Mouse (Mus musculus): ENCODE measurements at regions not wholly inside any gene's neighbourhood (a gene's known extent, or its start where the extent isn't known, plus 50 kb on each side); places are given as distances from the start of the nearest gene placed in this dataset.

DNA sequence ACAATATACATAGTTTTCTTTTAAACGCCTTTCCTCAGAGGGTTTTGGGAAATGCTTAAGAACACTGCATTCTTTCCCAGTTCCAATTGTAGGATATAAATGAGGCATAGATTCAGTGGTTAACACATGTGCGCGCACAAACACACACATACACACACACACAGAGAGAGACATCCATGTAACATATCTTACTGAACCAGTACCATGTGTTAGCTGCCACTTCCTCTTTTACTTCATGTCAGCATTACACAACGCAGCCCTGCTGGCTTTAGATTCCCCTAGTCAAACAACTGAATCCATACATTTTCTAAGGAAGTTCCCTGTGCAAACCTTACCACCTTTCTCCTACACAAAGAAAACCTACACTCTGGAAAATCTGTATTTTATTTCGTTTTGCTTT lies 189.1 kb upstream of the Atp2b1 start:
- no peak for DNase-seq

DNA sequence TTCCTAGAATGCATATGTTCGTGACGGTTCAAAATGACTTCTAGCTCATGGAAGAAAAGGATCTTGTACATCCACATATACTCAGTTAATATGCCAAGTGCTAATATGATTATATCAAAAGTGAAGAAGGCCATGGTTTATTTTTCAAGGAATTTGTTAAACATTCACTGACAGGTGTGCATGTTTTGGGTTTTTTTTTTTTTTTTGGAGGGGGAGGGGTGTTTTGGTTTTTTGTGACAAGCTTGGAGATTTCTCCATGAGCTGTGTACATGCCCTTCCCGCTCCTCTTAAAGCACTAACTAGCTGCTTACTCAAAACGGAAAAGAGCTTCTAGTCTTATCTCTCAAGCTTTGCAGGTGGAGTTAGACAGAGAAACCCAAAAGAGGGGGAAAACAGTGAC lies 187.1 kb upstream of the Atp2b1 start:
- no peak for DNase-seq

GRCm38 (mm10) chr10:98728396-98729030 lies 185.7 kb upstream of the Atp2b1 start:
- no peak for DNase-seq

DNA sequence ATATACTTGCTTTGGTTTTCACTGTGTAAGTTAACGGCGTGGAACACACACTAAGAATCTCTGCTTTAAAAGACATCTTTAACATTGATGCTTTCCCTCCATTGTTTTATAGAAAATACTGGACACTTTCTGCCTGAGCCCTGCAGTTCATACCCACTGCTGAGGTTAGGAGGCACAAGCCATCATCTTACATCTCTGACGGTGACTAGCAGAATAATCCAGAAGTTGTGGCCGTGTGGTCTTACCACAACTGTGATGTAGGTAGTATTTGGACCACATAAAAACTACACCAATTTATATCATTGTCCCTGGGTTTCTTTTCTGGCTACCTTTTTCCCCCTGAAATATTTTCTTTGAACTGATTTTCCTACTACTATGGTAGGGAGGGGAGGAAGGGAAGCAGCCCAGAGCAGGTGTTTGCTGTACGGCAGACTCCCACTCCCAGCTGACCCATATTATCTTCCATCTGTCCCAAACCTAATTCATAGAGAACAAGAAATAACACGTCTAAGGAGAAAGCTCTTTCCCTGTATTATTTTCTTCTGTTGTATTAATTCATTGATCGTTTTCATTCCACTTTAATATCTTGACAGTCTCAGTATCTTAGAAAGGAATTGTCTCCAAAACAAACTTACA lies 180.1 kb upstream of the Atp2b1 start:
- DNase-seq: no peak

DNA sequence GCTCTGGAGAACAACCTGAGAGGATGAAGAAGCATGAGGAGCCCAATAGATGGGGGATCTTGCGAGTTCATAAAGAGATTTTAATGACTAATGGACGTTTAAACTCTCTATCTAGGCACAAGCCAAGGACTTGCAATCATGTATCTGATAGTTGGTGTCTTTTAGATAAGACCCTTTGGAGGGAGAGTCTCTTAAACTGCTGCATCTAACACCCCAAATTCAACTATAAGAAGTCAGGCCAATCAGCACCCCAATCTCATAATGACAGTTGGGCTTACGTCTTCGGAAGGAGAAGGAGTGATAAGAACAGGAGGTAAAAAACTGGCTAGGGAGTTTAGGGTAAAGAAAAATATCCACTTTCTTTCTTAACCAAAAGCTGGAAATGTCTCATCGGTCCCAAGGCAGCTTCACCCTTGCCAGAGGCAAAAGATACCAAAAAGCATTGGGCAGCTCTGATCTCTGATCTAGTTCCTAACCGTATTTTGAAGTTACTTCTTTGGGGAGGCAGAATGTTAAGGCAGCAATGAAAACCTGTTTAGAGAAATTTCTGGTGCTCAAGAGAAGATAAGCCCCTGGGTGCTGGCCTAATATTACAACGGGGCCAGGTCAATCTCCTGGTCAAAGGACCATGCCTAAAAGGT lies 173.6 kb upstream of the Atp2b1 start:
- no peak for DNase-seq

GRCm38 (mm10) chr10:98741398-98741797 lies 172.8 kb upstream of the Atp2b1 start:
- DNase-seq: peak in 1 of 2 experiments; percentile 9

DNA sequence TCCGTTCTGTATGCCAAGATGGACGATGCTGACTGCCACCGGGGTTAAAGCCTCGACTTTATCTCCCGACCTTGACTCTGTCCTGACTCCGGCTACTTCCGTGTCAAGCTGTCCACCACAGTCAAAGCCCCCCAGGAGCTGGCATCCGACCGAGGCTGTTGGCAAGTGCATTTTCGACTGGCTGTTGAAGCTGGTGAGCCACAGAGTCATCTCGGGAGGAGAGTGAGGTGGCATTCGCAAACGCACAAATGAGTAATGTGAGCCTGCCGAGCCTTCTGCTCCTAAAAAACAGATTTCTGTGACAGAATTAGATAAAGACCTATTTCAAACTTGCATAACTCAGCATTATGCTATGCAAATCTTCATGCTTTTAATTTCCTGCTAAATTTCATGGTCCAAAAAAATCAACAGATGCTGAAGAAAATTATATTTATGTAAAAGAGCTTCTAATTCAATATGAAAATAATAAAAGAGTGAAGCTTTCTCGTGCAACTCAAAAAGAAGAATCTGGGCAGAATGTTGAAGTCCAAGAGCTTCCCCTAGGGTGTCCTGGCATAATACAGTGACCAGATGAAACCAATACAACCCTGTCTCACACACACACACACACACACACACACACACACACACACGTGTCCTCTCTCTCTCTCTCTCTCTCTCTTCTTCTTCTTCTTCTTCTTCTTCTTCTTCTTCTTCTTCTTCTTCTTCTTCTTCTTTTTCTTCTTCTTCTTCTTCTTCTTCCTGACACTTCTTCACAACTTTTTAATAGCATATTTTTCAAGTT lies 171.2 kb upstream of the Atp2b1 start:
- DNase-seq: peak; percentile 2 to 26

DNA sequence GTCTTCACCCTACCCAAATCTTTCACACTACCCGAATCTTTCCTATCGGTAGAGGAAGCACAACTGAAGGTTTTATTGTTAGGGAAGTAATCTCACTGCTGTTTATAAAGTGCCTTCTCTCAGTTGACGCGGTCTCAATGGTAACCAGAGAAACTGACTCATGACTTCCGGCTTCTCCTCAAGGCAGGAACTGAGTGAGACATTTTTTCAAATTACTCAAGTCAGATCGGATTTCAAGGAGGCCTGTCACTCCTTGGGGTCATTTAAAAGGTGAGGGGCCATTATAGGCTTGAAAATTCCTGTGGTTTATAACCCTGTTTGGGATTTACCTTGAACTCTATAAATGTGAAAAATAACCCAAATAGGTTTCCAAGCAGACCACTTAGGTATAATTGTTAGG lies 170.0 kb upstream of the Atp2b1 start:
- DNase-seq: no peak

DNA sequence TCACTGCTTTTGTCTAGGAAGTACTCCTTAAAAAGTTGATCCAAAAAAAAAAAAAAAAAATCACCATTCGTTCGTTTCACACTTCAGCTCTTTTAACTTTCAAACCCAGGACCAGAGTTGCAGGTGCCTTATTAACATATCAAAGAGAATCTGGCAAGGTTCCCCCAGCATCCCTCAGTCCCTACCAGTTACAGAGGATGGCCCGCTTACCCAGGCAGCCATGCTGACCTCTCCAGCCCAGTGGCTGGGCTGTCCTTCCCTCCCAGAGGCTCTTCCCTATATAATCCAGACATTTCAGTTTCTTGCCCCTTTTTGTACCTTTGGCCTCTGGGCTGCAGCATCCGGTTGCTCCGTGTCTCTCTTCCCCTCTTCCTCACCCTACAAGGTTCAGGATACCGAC lies 169.5 kb upstream of the Atp2b1 start:
- no peak for DNase-seq

DNA sequence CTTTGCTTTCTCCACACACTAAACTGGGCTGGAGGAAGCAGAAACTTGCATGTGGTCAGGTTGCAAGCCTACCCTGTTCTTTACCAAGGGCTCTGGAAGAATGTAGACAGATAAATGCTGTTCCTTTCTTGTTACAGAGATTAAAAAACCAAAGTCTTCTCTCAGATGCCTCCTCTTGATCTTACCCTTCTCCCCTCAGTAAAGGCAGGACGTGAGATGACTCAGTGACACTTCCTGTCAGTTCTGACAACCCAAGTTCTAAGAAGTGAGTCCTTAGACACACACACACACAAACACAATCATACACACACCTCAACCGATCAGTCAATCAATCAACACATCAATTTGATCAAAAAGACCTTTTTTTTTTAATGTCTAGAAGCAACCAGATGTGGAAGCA lies 168.8 kb upstream of the Atp2b1 start:
- DNase-seq: no peak

GRCm38 (mm10) chr10:98745861-98746260 lies 168.3 kb upstream of the Atp2b1 start:
- DNase-seq: no peak

- peak in 1 of 2 experiments; percentile 36 for DNase-seq
Measured at GRCm38 (mm10) chr10:98748856-98749583, 165.2 kb upstream of the Atp2b1 start.

DNA sequence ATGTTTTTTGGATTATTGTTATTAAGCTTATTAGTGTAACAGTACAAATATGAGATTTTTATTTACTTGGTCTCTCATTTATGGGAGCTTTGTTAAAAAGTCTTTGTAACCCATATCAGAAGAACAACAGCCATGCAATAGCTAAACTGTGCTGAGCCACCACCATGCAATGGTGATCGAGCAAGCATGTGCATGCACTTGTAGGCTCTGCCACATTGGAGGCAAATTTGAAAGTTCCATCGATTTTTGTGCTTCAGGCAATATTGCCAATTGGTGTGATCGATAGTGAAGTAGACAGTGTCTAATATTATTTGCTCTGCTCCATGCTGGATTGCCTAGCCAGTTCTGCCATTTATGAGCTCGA lies 164.6 kb upstream of the Atp2b1 start:
- no peak for DNase-seq

- no peak for DNase-seq
Measured at GRCm38 (mm10) chr10:98751376-98752058, 162.7 kb upstream of the Atp2b1 start.

DNA sequence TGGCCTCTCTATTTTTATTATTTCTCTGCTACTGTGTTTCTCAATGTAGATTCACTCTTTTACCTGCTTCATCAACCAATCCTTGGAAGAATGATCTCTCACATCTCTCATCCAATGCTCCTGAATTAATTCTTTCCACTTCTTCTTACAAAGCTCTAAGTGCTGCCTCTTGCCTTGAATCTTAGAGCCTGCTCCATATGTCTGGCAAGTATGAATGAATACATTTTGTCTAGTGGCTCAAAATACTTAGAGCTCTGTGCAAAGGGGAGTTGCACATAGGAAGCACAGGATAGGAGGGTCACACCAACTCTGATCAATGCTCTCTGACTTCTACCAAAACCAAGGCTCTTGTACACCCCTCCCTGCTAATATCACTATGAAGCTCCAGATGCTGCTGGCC lies 153.1 kb upstream of the Atp2b1 start:
- no peak for DNase-seq

DNA sequence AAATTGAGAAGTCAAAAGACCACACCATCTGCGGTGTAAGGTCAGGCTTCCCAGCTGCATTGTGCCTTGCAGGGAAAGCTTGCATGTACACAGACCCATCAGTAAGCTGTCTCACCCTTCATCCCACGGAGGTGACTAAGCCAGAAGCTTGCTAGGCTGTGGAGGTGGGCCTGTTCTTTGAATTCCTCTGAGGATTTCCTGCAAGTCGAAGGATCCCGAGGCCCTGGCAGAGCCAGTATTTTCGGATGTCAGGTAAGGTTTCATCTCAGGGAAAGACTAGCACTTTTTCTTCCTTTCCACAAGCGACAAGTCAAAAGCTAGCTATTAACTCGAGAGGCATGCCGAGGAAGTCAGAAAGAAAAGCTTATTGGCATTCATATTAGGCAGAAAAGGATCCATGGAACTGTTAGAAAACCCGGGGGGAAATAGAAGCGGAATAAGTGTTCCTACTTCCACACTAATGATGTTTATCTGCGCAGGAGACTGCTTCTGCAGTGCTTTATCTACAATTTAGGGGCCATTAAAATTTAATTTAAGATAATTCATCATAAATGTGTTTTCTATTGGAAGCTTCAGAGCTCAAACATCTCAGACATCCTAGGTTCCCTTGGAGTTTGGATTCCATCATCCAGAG lies 148.3 kb upstream of the Atp2b1 start:
- DNase-seq: no peak

DNA sequence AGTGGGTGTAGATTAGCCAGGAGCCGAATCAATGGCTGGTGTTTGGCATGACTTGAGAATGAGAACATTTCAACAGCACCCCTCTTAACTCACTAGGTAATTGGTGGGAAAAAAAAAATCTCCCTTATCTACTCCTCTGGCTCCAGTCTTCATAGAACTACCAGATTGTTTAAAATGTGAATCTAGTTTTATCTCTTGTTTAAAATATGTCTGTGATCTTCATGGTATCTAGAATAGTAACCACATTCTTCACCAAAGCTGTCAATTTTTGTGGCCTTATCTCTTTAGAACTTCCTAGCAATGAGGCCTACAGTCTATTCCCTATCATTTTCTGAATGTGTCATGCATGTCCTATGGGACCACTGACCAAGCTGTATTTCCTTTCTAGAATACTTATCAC lies 134.4 kb upstream of the Atp2b1 start:
- no peak for DNase-seq

DNA sequence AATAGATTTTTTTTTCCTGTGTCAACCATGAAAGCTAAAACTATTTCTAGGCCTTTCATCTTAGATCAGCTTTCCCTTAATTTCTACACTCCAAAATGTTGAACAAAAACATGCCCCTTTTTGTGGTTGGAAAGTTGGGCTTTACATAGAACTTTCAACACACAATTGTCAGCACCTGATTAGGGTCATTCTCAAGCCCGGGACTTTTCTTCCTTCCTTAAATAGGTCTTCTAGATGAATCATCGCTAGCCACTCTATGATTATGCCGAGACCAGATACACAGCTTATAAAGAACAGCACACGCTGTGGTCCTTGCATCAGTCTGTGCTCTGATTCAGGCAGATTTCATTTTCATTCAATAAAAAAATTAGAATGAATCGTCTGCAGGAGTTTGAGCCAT lies 133.3 kb upstream of the Atp2b1 start:
- DNase-seq: no peak

- peak in 1 of 2 experiments; percentile 39 for DNase-seq
Measured at GRCm38 (mm10) chr10:98781888-98782351, 132.3 kb upstream of the Atp2b1 start.

GRCm38 (mm10) chr10:98785411-98785810 lies 128.8 kb upstream of the Atp2b1 start:
- DNase-seq: no peak

DNA sequence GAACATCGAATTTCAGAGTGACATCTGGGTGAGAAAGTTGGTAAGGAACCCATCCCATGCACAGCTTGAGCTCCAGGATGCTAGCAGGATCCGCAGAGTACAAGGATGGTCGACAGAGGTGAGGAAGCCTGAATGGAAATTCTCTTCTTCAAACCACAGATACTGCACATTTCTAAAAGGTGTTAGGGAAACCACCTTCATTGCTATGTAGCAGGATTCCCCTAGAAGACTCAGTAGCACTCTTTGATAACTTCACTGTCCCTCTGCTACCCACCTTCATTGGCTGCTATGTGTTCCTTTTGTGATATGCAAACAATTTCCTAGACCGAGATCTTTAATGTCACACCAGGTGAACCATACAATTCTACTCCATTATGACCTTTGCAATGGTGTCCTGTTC lies 128.1 kb upstream of the Atp2b1 start:
- DNase-seq: no peak

DNA sequence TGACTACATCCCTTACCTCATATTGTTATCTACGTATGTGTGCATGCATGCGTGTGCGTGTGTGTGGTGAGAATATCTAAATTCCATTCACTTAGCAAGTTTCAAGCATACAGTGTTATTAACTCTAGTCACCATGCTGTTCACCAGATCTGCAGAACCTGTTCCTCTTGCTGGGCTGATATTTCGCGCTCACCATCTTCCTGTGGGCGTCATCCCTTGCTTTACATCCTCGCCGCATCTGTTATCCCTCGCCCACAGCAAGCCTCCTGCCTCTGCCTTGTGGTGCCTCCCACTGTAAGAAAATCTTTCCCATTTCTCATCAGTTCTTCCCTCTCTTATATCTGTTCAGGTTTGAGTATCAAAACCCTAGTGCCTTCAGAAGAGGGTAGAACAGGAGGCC lies 124.4 kb upstream of the Atp2b1 start:
- DNase-seq: no peak

Measured in kidney, postnatal 25 days (tissue).